Mouse (Mus musculus): Measurements from ENCODE around the gene Tpbgl. TPM values are rescaled to one million over a fixed set of nuclear protein-coding genes. Genes with fewer than 3 reads are reported as not detected.
A peak's percentile ranks its signal among the peaks of the same experiment; 100 is the strongest.

The Tpbgl gene
- polyA plus RNA-seq, 1 experiment from 2014 or later, result 1.2 TPM

- WGBS, result 5% methylated on average over 16 of the region's 16 CpGs
- Histone ChIP-seq H3K9me3 (ENCODE audit: control insufficient read depth, low read length) (no peaks in the 10 kb centered on the region), H3K36me3 (ENCODE audit: control insufficient read depth, insufficient read depth, low read length) (peaks cover 14% of the 10 kb centered on the region), H3K27me3 (ENCODE audit: control insufficient read depth, insufficient read depth, low read length) (no peaks in the 10 kb centered on the region), H3K9ac (replicated peaks; ENCODE audit: low read length) (peak overlapping the region; percentile 36; the same call in 1 of the 2 replicates), H3K4me1 (ENCODE audit: control insufficient read depth, insufficient read depth, low read length) (peaks cover 19% of the 10 kb centered on the region), H3K4me3 (replicated peaks; ENCODE audit: low read depth, low read length) (peak overlapping the region; percentile 0; the same call in 1 of the 2 replicates), H3K4me2 (ENCODE audit: low read length) (peak overlapping the region; percentile 46), H3K27ac (replicated peaks; ENCODE audit: low read depth, low read length) (peak overlapping the region; percentile 61)
- ATAC-seq (ENCODE audit: low FRiP score, low TSS enrichment) (no peak), DNase-seq (peak; percentile 58)
Measured at GRCm38 (mm10) chr7:99579491-99580190, 47.3 kb downstream of the Tpbgl start.

- no peaks in the 10 kb centered on the region for H3K9me3 ChIP-seq (ENCODE audit: control insufficient read depth, low read length)
- no peak overlapping the region for H3K4me3 ChIP-seq (replicated peaks; ENCODE audit: low read depth, low read length)
- H3K4me2 ChIP-seq (ENCODE audit: low read length), result no peak overlapping the region
- H3K36me3 ChIP-seq (ENCODE audit: control insufficient read depth, insufficient read depth, low read length), result 0 out of 2 replicates have a peak, but pooled peaks cover under 1% of the 10 kb centered on the region
- H3K9ac ChIP-seq (replicated peaks; ENCODE audit: low read length), result no peak overlapping the region
- H3K27me3 ChIP-seq (ENCODE audit: control insufficient read depth, insufficient read depth, low read length), result no peaks in the 10 kb centered on the region
- ATAC-seq (ENCODE audit: low FRiP score, low TSS enrichment), result no peak
- H3K4me1 ChIP-seq (ENCODE audit: control insufficient read depth, insufficient read depth, low read length), result peaks cover 19% of the 10 kb centered on the region
- H3K27ac ChIP-seq (replicated peaks; ENCODE audit: low read depth, low read length), result no peak overlapping the region
- DNase-seq, result no peak
- WGBS, result 74% methylated on average over 3 of the region's 3 CpGs
Measured at GRCm38 (mm10) chr7:99578246-99578645, 48.7 kb downstream of the Tpbgl start.

Other genes with a start within 250 kb of the Tpbgl start
- gene Gdpd5, start 245.7 kb downstream of the Tpbgl start, polyA plus RNA-seq (2014; fragmentation: Nextera tagmentation; extraction: Ambion mirVana), result 38.9 and 40.0 TPM in 2 replicates
- gene Klhl35, start 161.1 kb downstream of the Tpbgl start, polyA plus RNA-seq (2014; fragmentation: Nextera tagmentation; extraction: Ambion mirVana), result 10.7 and 11.6 TPM in 2 replicates
- 488 and 521 TPM in 2 replicates for gene Rps3, start 143.4 kb downstream of the Tpbgl start, polyA plus RNA-seq (2014; fragmentation: Nextera tagmentation; extraction: Ambion mirVana)
- gene Arrb1, start 91.6 kb downstream of the Tpbgl start, polyA plus RNA-seq (2014; fragmentation: Nextera tagmentation; extraction: Ambion mirVana), result 10.3 and 13.3 TPM in 2 replicates
- 2.5 and 4.7 TPM in 2 replicates for gene Slco2b1, start 84.2 kb upstream of the Tpbgl start, polyA plus RNA-seq (2014; fragmentation: Nextera tagmentation; extraction: Ambion mirVana)
- not detected in 2 replicates for gene Olfr520, start 103.2 kb upstream of the Tpbgl start, polyA plus RNA-seq (2014; fragmentation: Nextera tagmentation; extraction: Ambion mirVana)
- gene Olfr521, start 136.4 kb upstream of the Tpbgl start, polyA plus RNA-seq (2014; fragmentation: Nextera tagmentation; extraction: Ambion mirVana), result not detected in 2 replicates
- gene Neu3, start 201.3 kb upstream of the Tpbgl start, polyA plus RNA-seq (2014; fragmentation: Nextera tagmentation; extraction: Ambion mirVana), result 1.7 and 1.8 TPM in 2 replicates
- gene Xrra1, start 232.0 kb upstream of the Tpbgl start, polyA plus RNA-seq (2014; fragmentation: Nextera tagmentation; extraction: Ambion mirVana), result 1.0 and 1.2 TPM in 2 replicates
- 285 and 286 TPM in 2 replicates for gene Spcs2, start 236.4 kb upstream of the Tpbgl start, polyA plus RNA-seq (2014; fragmentation: Nextera tagmentation; extraction: Ambion mirVana)

Measured in midbrain, embryonic 14.5 days (tissue).